Mouse (Mus musculus): ENCODE data around the gene Calhm4.
"Not testable (repeated sequence)": the region's sequence is repeated elsewhere in the genome, so short reads cannot be mapped to it uniquely, and the experiment has no call there.

Gene Calhm4

DNA sequence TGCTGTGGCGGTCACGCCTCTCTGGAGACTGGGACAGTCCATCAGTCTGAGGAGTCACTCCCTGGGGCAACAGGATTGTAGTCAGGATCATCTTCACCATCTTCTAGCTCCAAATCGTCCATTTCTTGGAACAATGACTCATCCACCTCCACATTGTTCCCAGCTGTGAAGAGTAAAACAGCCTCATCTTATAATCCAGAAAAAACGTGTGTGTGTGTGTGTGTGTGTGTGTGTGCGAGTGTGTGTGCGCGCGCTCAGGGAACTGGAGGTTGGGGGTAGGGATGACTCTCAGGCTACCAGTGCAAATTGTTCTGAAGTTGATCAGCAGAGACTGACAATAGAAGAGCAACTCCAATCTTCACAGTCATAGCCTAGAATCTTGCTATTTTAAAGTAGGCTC is 47.4 kb downstream of the Calhm4 start:
- DNase-seq (ENCODE audit: extremely low spot score, low read depth, low spot score), result not testable (repeated sequence)

All from hindlimb bud, embryonic 11.5 days (tissue).